Mouse (Mus musculus): ENCODE measurements around the gene Lrrk1. TPM values are rescaled to one million over a fixed set of nuclear protein-coding genes. Genes with fewer than 3 reads are reported as not detected.

Lrrk1 gene
- polyA plus RNA-seq, 1 experiment from 2014 or later = 10.2 TPM

DNA sequence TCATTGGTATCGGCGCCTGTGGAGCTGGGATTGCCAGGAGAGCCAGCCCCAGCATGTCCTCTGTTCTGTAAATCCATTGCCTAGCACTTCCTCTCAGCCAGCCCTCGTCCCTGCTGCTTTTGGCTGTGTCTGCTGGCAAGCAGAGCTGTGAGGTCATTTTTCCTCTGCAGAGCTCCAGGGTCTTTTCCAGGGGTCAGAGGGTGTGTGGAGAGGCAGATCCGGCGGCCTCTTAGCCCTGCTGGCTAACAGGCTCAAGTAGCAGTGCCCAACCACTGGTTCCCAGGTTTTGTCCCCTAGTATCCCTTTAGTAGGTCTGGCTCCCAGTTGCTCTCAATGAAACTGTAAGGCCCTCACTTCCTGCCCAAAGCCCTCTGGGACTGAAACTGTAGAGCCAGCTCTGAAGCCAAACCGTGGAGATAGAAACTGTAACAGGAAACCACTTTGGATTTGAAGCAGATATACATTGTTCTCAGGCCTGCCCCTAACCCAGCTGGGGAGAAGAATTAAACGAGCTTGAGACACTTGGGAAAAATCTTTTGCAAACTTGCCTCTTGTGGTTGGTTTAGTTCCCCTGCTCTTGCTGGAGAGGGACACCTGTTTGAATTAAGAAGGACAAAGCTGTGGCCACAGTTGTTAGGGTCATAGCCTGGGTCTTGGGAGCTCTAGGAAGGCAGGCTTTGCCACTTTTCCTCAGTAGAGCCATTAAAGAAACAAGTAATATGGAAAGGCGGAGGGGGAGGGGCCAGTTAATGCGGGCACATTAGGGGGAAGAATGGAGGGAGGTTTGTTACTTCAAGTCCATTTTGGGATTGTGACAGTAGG lies 169.7 kb downstream of the Lrrk1 start:
- Histone ChIP-seq H3K27me3 (ENCODE audit: low read depth, poor library complexity, severe bottlenecking) (no peaks in the 10 kb centered on the region), H3K9me3 (replicated peaks) (no peaks in the 10 kb centered on the region), H3K4me3 (0 out of 2 replicates have a peak overlapping the region, but pooled peaks have one; percentile 19), H3K4me1 (peaks cover 52% of the 10 kb centered on the region), H3K36me3 (no peaks in the 10 kb centered on the region), H3K27ac (peak overlapping the region; percentile 84)
- 32% methylated on average over 9 of the region's 9 CpGs for WGBS
- peak; percentile 57 for DNase-seq (ENCODE audit: low spot score)

DNA sequence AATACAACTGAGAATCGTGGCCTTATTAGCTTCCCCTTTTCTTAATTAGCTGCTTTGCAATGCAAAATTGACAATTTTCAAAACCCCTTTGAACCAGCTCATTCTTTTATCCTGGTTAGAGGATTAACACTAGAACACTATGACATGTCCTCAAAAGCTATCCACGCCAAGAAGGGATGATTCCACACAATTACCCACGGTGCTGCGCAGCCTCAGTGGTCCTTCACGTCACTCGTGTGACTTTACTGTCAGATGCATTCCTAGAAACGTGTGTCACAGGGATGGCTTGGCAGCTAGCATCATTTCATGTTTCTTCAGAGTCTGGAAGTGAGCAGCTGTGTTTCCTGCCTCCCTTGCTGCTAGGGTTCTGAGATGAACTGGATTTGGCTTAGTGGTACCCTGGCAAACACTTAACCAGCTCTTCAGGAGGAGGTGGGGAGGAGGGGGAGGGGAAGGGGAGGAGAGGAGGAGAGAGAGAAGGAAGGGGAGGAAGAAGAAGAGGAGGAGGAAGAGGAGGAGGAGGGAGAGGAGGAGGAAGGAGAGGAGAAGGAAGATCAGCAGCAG lies 170.5 kb downstream of the Lrrk1 start:
- H3K4me3 ChIP-seq = 0 out of 2 replicates have a peak overlapping the region, but pooled peaks have one; percentile 19
- no peak for DNase-seq (ENCODE audit: low spot score)
- WGBS = 86% methylated on average over 7 of the region's 7 CpGs

DNA sequence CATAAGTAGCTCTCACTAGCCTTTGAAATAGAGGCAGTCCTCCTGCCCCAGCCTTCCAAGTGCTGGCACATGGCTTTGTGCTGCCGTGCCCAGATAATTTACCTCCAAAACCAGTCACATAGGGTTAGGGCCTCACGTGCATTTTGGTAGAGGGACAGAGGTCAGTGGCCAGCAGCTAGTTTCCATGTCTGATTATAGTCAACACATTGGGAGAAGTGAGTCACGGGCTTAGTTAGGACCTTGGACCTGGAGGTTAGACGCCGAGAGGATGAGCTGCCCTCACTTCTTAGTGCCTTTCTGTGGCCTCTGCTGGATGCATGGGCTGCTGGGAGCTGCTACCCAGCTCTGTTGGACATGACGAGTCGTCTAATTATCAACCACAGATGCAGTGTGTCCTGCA lies 171.1 kb downstream of the Lrrk1 start:
- WGBS = 85% methylated on average over 7 of the region's 7 CpGs
- peak overlapping the region; percentile 84; the same call in 1 of the 2 replicates for H3K27ac ChIP-seq

More for the DNA sequence above, 170.5 kb downstream of the Lrrk1 start:
- peak overlapping the region; percentile 84 for H3K27ac ChIP-seq
- H3K27me3 ChIP-seq (ENCODE audit: low read depth, poor library complexity, severe bottlenecking) = no peaks in the 10 kb centered on the region
- peaks cover 47% of the 10 kb centered on the region for H3K4me1 ChIP-seq
- no peaks in the 10 kb centered on the region for H3K9me3 ChIP-seq (replicated peaks)
- no peaks in the 10 kb centered on the region for H3K36me3 ChIP-seq

DNA sequence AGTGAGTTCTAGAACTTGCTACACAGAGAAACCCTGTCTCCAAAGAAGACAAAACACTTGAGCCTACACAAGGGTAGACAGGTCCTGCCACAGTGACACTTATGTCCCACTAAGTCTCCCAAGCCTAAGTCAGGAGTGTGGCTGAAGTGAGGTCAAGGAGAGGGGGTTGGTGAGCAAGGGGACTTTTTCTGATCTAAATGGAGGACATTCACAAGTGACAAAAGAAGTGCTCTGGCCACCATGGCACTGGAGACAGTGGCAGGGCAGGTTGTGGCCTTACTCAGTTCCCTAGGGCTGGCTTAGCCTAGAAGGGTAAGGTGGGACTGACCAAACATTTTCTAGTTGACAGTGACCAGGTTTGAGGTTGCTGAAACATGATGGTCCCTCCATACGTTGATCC lies 172.2 kb downstream of the Lrrk1 start:
- Histone ChIP-seq H3K36me3 (no peaks in the 10 kb centered on the region), H3K27ac (no peak overlapping the region), H3K27me3 (ENCODE audit: low read depth, poor library complexity, severe bottlenecking) (no peaks in the 10 kb centered on the region), H3K9me3 (replicated peaks) (no peaks in the 10 kb centered on the region), H3K4me3 (no peak overlapping the region), H3K4me1 (peaks cover 40% of the 10 kb centered on the region)
- 83% methylated on average over 1 of the region's 1 CpGs for WGBS
- DNase-seq (ENCODE audit: low spot score) = peak; percentile 20

More for the DNA sequence above, 171.1 kb downstream of the Lrrk1 start:
- no peaks in the 10 kb centered on the region for H3K36me3 ChIP-seq
- no peak overlapping the region for H3K4me3 ChIP-seq
- H3K27me3 ChIP-seq (ENCODE audit: low read depth, poor library complexity, severe bottlenecking) = no peaks in the 10 kb centered on the region
- H3K9me3 ChIP-seq (replicated peaks) = no peaks in the 10 kb centered on the region
- peaks cover 41% of the 10 kb centered on the region for H3K4me1 ChIP-seq
- peak; percentile 26 for DNase-seq (ENCODE audit: low spot score)

DNA sequence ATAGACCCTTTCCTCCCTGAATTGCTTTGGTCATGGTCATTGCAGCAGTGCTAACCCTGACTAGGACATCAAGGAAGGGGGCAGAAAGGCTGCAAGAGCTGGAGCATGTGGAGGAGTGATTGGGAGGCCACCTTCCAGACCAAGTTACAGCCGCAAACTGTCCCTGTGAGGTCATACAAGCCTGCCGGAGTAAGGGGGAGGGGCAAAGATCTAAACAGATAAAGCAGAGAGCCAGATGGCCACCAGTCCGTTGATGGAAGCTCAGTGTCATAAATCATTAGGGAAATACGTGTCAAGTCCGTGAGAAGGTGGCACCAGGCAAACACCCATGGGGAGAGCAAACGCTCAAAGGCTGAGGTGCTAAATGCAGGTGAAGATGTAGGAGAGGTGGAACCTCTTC lies 173.7 kb downstream of the Lrrk1 start:
- peaks cover 33% of the 10 kb centered on the region for H3K4me1 ChIP-seq
- WGBS = 34% methylated on average over 6 of the region's 6 CpGs
- no peaks in the 10 kb centered on the region for H3K27me3 ChIP-seq (ENCODE audit: low read depth, poor library complexity, severe bottlenecking)
- H3K9me3 ChIP-seq (replicated peaks) = no peaks in the 10 kb centered on the region
- H3K27ac ChIP-seq = no peak overlapping the region
- H3K4me3 ChIP-seq = no peak overlapping the region
- DNase-seq (ENCODE audit: low spot score) = peak; percentile 24
- H3K36me3 ChIP-seq = no peaks in the 10 kb centered on the region

DNA sequence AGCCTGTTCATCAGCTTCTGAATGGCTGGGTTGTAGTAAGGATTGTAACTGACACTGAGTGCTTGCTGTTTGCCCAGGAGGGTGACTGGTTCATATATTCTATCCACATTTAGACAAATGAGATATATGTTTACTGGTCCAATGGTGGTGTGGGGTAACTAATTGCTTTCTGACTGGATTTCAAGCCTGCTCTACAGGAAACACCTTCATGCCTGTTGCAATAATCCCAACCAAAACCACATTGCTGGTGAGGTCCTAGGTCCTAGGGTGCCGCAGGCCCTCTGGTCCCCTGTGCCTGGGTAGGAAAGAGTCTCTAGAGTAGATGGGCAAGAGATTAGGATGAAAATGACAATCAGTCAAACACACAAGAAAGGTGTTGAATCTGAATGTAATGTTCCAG lies 175.3 kb downstream of the Lrrk1 start:
- H3K4me3 ChIP-seq = no peak overlapping the region
- H3K36me3 ChIP-seq = no peaks in the 10 kb centered on the region
- H3K27ac ChIP-seq = no peak overlapping the region
- no peaks in the 10 kb centered on the region for H3K9me3 ChIP-seq (replicated peaks)
- DNase-seq (ENCODE audit: low spot score) = no peak
- H3K4me1 ChIP-seq = peaks cover 17% of the 10 kb centered on the region
- H3K27me3 ChIP-seq (ENCODE audit: low read depth, poor library complexity, severe bottlenecking) = no peaks in the 10 kb centered on the region
- 89% methylated on average over 1 of the region's 1 CpGs for WGBS

DNA sequence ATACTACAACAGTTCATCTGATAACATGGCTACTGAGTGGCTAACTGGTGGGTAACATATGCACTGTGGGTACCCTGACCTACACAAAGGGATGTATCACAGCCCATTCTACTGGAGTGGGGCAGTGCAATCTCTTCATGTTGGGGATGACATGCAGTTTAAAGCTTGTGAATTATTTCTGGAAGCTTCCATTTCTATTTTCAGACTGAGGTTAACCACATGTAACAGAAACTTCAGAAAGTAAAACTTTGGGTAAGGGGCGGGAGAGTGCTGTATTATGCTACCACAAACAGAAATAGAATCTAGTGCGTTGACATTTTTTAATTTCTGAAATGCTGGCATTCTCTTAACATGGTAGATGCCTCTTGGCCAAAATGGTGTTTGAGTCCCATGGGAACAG lies 178.2 kb downstream of the Lrrk1 start:
- Histone ChIP-seq H3K36me3 (no peaks in the 10 kb centered on the region), H3K27me3 (ENCODE audit: low read depth, poor library complexity, severe bottlenecking) (no peaks in the 10 kb centered on the region), H3K4me3 (no peak overlapping the region), H3K4me1 (no peaks in the 10 kb centered on the region), H3K9me3 (replicated peaks) (0 out of 2 replicates have a peak, but pooled peaks cover 2% of the 10 kb centered on the region), H3K27ac (no peak overlapping the region)
- WGBS = 94% methylated on average over 2 of the region's 2 CpGs
- no peak for DNase-seq (ENCODE audit: low spot score)

DNA sequence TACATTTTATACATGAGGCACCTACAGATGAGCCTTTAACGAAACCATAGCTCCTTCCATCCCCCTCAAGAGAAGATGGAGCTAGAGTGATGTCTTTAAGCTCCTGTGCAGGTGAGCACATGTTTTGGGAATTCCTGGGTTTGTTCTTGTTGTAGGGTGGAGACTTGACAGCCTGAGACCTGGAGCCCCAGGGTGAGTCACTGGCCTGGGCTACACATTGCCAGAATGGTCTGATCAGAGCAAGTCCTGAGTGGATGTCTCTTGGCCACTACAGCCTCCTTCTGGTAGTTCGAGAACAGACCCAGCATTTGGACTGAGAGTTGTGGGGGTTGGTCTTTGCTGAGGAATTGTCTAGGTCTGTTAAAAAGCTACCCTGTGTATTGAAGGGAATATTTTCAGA lies 186.5 kb downstream of the Lrrk1 start:
- 89% methylated on average over 2 of the region's 2 CpGs for WGBS
- no peak overlapping the region for H3K27ac ChIP-seq

DNA sequence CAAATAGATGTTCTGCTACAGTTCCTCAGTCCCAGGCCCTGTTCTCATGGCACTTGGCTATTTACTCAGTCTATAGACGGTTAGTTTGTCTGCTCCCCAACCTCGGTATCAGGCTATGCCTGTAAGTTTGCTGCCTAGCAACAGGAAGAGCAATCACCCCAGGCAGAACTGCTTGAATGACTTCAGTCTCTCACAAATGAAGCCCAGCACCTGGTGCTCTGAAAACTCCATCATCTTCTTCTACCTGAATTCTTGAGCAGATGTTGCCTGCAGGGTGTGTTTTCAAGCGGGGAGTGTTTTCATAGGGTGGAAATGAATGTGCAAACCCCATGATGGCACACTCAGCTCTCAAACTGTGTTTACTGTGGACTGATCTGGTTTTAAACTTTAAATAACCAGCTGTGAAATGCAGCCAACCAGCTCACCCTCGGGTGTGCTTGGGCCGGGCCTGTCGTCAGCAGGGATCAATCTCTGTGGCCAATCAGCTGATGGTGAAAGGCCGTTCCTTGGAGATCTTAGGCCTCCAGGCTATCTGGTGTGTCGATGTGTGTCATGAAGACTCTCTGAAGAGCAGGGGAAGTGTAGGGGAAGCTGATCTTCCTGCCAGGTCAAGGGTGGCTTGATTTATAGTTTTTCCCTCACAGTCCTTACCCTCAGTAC lies 187.2 kb downstream of the Lrrk1 start:
- Histone ChIP-seq H3K27me3 (ENCODE audit: low read depth, poor library complexity, severe bottlenecking) (no peaks in the 10 kb centered on the region), H3K4me1 (peaks cover 33% of the 10 kb centered on the region), H3K27ac (peak overlapping the region; percentile 12; the same call in 1 of the 2 replicates), H3K9me3 (replicated peaks) (no peaks in the 10 kb centered on the region), H3K4me3 (no peak overlapping the region), H3K36me3 (no peaks in the 10 kb centered on the region)
- 59% methylated on average over 8 of the region's 8 CpGs for WGBS
- DNase-seq (ENCODE audit: low spot score) = no peak

More for the DNA sequence above, 186.5 kb downstream of the Lrrk1 start:
- Histone ChIP-seq H3K4me3 (no peak overlapping the region), H3K4me1 (peaks cover 33% of the 10 kb centered on the region), H3K9me3 (replicated peaks) (no peaks in the 10 kb centered on the region), H3K27me3 (ENCODE audit: low read depth, poor library complexity, severe bottlenecking) (no peaks in the 10 kb centered on the region), H3K36me3 (no peaks in the 10 kb centered on the region)
- no peak for DNase-seq (ENCODE audit: low spot score)

DNA sequence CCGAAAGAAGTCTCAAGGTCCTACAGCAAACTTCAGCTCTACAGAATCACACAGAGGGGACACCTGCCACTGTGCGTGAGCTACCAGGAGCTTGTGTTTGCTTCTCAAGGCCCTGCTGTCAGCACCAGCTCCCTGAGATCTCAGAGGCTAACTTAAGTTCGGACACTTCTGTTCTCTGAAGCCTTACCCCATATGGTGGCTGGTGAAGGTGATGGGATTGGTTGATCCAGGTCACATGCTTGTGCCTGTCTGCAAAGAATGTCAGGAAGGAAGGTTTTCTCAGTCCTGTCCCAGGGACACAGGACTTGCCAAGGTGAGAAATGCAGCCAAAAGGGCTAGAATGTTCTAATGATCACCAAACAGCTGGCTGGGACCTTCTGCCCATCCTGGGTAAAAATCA lies 187.8 kb downstream of the Lrrk1 start:
- no peak for DNase-seq (ENCODE audit: low spot score)
- Histone ChIP-seq H3K36me3 (no peaks in the 10 kb centered on the region), H3K4me3 (no peak overlapping the region), H3K9me3 (replicated peaks) (no peaks in the 10 kb centered on the region), H3K4me1 (peaks cover 33% of the 10 kb centered on the region), H3K27ac (peak overlapping the region; percentile 50; the same call in 1 of the 2 replicates), H3K27me3 (ENCODE audit: low read depth, poor library complexity, severe bottlenecking) (no peaks in the 10 kb centered on the region)
- WGBS = 82% methylated on average over 3 of the region's 3 CpGs

DNA sequence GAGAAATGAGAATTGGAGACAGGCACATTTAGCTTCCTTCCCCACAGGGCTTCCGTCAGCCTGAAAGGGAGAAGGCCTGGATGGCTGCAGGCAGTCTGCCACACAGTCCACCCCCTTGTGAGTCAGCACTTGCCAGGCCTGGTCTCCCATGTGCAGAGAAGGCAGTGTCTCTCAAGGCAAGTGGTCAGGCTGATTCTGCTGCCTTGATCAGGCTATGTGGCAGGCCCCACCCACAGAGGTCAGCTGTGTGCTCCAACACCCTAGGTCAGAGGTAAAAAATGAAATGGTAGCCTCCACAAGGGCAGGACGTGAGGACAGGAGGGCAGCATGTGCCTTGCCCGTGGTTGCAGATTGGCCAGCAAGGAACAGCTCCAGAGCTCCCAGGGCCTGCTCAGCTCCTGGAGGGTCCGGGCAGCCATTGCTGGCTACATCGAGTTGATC lies 188.7 kb downstream of the Lrrk1 start:
- H3K4me1 ChIP-seq = peaks cover 33% of the 10 kb centered on the region
- peak overlapping the region; percentile 82 for H3K27ac ChIP-seq
- no peaks in the 10 kb centered on the region for H3K27me3 ChIP-seq (ENCODE audit: low read depth, poor library complexity, severe bottlenecking)
- H3K9me3 ChIP-seq (replicated peaks) = no peaks in the 10 kb centered on the region
- no peak overlapping the region for H3K4me3 ChIP-seq
- no peak for DNase-seq (ENCODE audit: low spot score)
- H3K36me3 ChIP-seq = no peaks in the 10 kb centered on the region
- 82% methylated on average over 5 of the region's 5 CpGs for WGBS

DNA sequence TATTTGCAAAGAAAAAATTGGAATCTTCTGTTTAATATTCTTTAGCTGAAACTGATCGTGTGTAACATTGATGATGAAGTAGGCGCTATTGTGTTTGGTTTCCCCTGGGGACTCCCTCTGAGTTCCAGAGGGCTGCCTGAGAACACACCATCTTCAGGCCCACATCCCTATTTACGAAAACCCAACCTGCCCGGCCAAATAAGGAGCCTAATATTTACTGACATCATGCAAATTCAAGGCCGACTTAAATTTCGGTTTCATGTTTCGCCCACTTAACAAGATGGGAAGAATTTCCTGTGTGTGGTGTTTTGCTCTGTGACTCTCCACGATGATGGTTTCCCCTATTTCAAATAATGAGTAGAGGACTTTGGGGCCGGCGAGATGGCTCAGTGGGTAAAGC lies 189.7 kb downstream of the Lrrk1 start:
- no peak for DNase-seq (ENCODE audit: low spot score)
- Histone ChIP-seq H3K9me3 (replicated peaks) (no peaks in the 10 kb centered on the region), H3K4me1 (peaks cover 33% of the 10 kb centered on the region), H3K27me3 (ENCODE audit: low read depth, poor library complexity, severe bottlenecking) (no peaks in the 10 kb centered on the region), H3K4me3 (no peak overlapping the region), H3K27ac (peak overlapping the region; percentile 82), H3K36me3 (no peaks in the 10 kb centered on the region)
- WGBS = 83% methylated on average over 10 of the region's 10 CpGs
